Mouse (Mus musculus) hematopoietic multipotent progenitor cell, adult 10-12 weeks (in vitro differentiated cells): ENCODE data around the gene Ltb4r1. TPM values are rescaled to one million over a fixed set of nuclear protein-coding genes. Genes with fewer than 3 reads are reported as not detected.

Experiments used
- polyA plus RNA-seq: library from polyadenylated mRNA; stranded (reverse); fragments of >175 nt; gene quantifications from 2 replicates; pipeline ENCODE4 v1.2.3, GENCODE M21; 2012; ENCODE audit warnings: low replicate concordance

The Ltb4r1 gene
- polyA plus RNA-seq = 4.6 and 38.8 TPM in 2 replicates

GRCm38 (mm10) chr14:55765696-55766095 lies at the start of gene Ltb4r1:
TSS of gene Ltb4r1 (plus strand) at chr14:55765962.

DNA sequence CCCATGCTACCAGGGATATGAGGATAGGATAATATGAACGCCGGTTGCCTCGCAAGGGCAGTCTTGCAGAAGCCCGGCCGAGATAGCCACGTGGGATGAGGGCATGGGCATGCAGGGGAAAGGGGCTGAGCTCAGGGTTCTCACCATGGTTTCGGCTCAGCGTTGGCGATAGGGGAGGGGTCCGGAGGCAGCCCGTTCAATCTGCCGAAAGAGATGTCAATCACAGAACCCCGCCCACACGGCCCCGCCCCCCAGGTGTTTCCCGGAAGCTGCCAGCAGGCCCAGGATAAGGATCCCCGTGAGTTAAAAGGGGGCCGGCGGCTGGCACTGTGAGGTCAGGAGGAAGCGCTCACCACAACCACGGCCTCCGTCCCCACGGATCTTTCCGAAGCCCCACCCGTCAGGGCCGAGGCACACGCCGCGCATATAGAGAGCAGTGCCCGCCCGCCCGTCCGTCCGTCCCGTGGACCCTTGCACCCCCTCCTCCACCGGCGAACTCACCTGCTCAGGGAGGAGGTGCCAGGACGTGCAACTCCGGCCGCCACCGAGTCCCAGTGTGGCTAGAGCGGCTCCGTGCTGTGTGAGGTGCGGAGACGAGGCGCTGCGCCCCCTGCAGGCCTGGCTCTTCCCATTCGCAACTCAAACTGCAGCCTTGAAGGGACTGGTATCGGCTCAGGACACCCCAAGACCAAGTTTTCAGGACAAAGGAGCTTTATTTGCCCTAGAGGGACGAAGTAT lies 43.9 kb upstream of the Ltb4r1 start, which contains the start of gene Rabggta:
Gene Rabggta (minus strand): TSS at position 564 of the 738 bp plus-strand sequence.

DNA sequence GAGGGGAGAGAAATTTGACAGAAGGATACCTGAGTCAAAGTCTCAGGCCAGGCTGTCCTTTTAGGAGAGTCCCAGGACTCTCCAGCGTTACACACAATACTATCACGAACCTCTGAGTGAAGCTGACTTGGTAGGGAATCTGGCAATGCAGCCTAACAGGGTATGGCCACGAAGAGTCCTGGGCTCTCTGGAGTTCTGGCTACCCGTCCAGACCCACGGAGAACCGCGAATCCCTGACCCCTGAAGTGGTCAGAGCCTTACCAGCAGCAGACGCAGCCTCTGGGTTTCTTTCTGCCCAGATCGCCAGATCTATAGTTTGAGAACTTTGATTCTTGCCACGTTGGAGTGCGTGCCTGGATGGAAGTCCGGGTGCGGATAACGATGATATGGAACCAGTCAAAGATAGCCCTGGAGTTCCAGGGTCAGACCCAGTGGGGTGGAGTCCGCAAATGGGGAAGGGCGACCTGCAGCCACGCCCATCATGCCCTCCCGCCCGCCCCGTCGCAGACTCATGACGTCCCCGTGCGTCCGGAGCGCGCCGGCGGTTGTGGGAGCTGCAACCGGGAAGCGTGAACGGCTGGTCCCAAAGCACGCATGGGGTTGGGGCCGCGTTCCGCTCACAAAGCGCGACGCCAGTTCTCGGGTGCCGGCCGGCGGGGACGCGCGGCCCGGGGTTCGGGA lies 20.4 kb upstream of the Ltb4r1 start, which contains the start of the genes Dhrs1 and Nop9:
Gene Dhrs1 (minus strand): TSS at position 511 of the 681 bp plus-strand sequence.
Gene Nop9 (plus strand): TSS at position 514 of the 681 bp plus-strand sequence.

DNA sequence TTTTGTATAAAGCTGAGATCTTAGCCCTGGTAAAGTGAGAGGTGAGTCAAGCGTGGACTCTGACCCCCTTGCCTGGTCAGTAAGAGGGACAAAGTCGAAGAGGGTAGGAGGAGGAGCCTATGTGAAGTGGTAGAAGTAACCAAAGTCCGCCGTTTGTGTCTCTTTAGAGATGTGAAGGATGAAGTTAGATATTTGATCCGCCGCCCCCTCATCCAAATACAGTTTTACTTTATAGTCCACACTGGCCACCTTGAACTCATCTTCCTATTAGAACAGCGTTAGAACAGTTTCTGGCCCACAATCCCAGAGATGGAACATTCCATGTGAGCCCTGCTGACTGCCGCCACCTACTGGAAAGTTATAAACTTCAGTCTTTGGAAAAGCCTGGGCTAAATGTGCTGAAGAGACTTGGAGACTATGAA lies 7.4 kb upstream of the Ltb4r1 start, which contains the start of gene Cideb:
Gene Cideb (minus strand): TSS at position 96 of the 422 bp plus-strand sequence.

DNA sequence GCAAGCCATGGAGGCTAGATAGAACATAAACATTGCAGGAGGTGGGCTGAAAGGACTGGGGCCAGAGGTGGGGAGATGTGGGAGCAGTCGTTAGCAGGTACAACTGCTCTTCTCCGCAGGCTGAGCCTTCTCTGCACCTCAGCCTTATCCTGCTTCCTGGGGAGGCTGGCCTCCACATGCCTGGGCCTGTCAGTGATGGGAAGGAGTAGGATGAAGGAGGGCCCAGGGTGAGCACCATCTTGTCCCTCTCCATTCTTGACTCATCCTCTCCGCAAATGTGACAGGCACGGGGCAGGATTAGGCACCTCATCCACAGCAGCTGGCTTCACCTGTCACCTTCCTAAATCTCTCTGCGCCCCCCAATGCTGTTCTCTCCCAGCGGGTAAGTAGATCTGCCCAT lies 4.6 kb upstream of the Ltb4r1 start, which contains the start of gene Ltb4r2:
Gene Ltb4r2 (plus strand): TSS at position 266 of the 400 bp plus-strand sequence.

GRCm38 (mm10) chr14:55783958-55784235 lies 18.1 kb downstream of the Ltb4r1 start, which contains the start of gene Adcy4:
TSS of gene Adcy4 (minus strand) at chr14:55784095.

GRCm38 (mm10) chr14:55788256-55789050 lies 22.7 kb downstream of the Ltb4r1 start, which contains the start of gene Ripk3:
TSS of gene Ripk3 (minus strand) at chr14:55788865.

Other genes starting within 250 kb of the Ltb4r1 start
- not detected in 2 replicates for gene Nrl, start 241.0 kb upstream of the Ltb4r1 start, polyA plus RNA-seq
- gene Pck2, start 225.7 kb upstream of the Ltb4r1 start, polyA plus RNA-seq = 40.5 and 60.9 TPM in 2 replicates
- gene Dcaf11, start 206.0 kb upstream of the Ltb4r1 start, polyA plus RNA-seq = 66.7 and 69.0 TPM in 2 replicates
- 2.0 TPM in 1 of 2 replicates, not detected in the other for gene A730061H03Rik, start 205.6 kb upstream of the Ltb4r1 start, polyA plus RNA-seq
- gene Fitm1, start 190.3 kb upstream of the Ltb4r1 start, polyA plus RNA-seq = 0.33 TPM in 1 of 2 replicates, not detected in the other
- 226 and 353 TPM in 2 replicates for gene Psme1, start 187.8 kb upstream of the Ltb4r1 start, polyA plus RNA-seq
- 10.0 and 14.4 TPM in 2 replicates for gene Emc9, start 180.7 kb upstream of the Ltb4r1 start, polyA plus RNA-seq
- 65.8 and 135 TPM in 2 replicates for gene Psme2, start 174.8 kb upstream of the Ltb4r1 start, polyA plus RNA-seq
- gene Rnf31, start 174.3 kb upstream of the Ltb4r1 start, polyA plus RNA-seq = 46.9 and 59.8 TPM in 2 replicates
- 35.4 and 179 TPM in 2 replicates for gene Irf9, start 162.4 kb upstream of the Ltb4r1 start, polyA plus RNA-seq
- 0.49 and 0.84 TPM in 2 replicates for gene Rec8, start 147.9 kb upstream of the Ltb4r1 start, polyA plus RNA-seq
- 14.0 and 57.8 TPM in 2 replicates for gene Ipo4, start 130.0 kb upstream of the Ltb4r1 start, polyA plus RNA-seq
- gene Gm49378, start 128.1 kb upstream of the Ltb4r1 start, polyA plus RNA-seq = 3.7 TPM in 1 of 2 replicates, not detected in the other
- gene Tm9sf1, start 122.2 kb upstream of the Ltb4r1 start, polyA plus RNA-seq = 14.0 and 32.8 TPM in 2 replicates
- 0.45 and 0.48 TPM in 2 replicates for gene Tssk4, start 115.8 kb upstream of the Ltb4r1 start, polyA plus RNA-seq
- gene Mdp1, start 105.5 kb upstream of the Ltb4r1 start, polyA plus RNA-seq = 18.5 and 23.8 TPM in 2 replicates
- gene Gmpr2, start 94.0 kb upstream of the Ltb4r1 start, polyA plus RNA-seq = 5.9 and 22.3 TPM in 2 replicates
- 36.9 and 68.6 TPM in 2 replicates for gene Nedd8, start 93.8 kb upstream of the Ltb4r1 start, polyA plus RNA-seq
- 48.2 and 59.6 TPM in 2 replicates for gene Tinf2, start 84.1 kb upstream of the Ltb4r1 start, polyA plus RNA-seq
- 13.8 and 16.6 TPM in 2 replicates for gene Tgm1, start 52.0 kb upstream of the Ltb4r1 start, polyA plus RNA-seq
- 27.4 and 45.7 TPM in 2 replicates for gene Rabggta, start 43.7 kb upstream of the Ltb4r1 start, polyA plus RNA-seq
- 8.3 and 9.9 TPM in 2 replicates for gene Dhrs1, start 20.3 kb upstream of the Ltb4r1 start, polyA plus RNA-seq
- 16.1 and 20.1 TPM in 2 replicates for gene Nop9, start 20.3 kb upstream of the Ltb4r1 start, polyA plus RNA-seq
- 0.11 and 0.15 TPM in 2 replicates for gene Cideb, start 7.5 kb upstream of the Ltb4r1 start, polyA plus RNA-seq
- 0.13 and 0.56 TPM in 2 replicates for gene Ltb4r2, start 4.5 kb upstream of the Ltb4r1 start, polyA plus RNA-seq
- gene Adcy4, start 18.1 kb downstream of the Ltb4r1 start, polyA plus RNA-seq = 0.45 and 1.2 TPM in 2 replicates
- 43.4 and 85.4 TPM in 2 replicates for gene Ripk3, start 22.9 kb downstream of the Ltb4r1 start, polyA plus RNA-seq
- gene Nfatc4, start 57.2 kb downstream of the Ltb4r1 start, polyA plus RNA-seq = 0.08 and 0.16 TPM in 2 replicates
- gene Nynrin, start 88.0 kb downstream of the Ltb4r1 start, polyA plus RNA-seq = 0.58 and 0.74 TPM in 2 replicates
- 0.03 and 0.25 TPM in 2 replicates for gene Cbln3, start 118.4 kb downstream of the Ltb4r1 start, polyA plus RNA-seq
- 32.4 and 55.4 TPM in 2 replicates for gene Khnyn, start 119.0 kb downstream of the Ltb4r1 start, polyA plus RNA-seq
- 13.1 and 24.5 TPM in 2 replicates for gene Sdr39u1, start 134.3 kb downstream of the Ltb4r1 start, polyA plus RNA-seq
- gene Cma1, start 178.7 kb downstream of the Ltb4r1 start, polyA plus RNA-seq = 0.73 and 2.0 TPM in 2 replicates
- not detected in 2 replicates for gene Cma2, start 185.0 kb downstream of the Ltb4r1 start, polyA plus RNA-seq